Mouse (Mus musculus) forebrain, embryonic 10.5 days (tissue): ENCODE data around the gene Bsnd. TPM values are rescaled to one million over a fixed set of nuclear protein-coding genes. Genes with fewer than 3 reads are reported as not detected.

Experiments used
- DNase-seq: peaks from one replicate; pipeline ENCODE4 v3.0.0-alpha.2; 2017; ENCODE audit warnings: low spot score; ENCODE audit errors: extremely low spot score
- H3K27ac ChIP-seq: fragments of 300-500 bp; sonication (generic); 2 replicates; pipeline ENCODE4 v1.5.1; 2016; ENCODE audit warnings: mild to moderate bottlenecking
- H3K27me3 ChIP-seq: fragments of 300-500 bp; sonication (generic); 2 replicates; pipeline ENCODE4 v1.6.1; 2016; ENCODE audit warnings: mild to moderate bottlenecking; ENCODE audit not compliant: poor library complexity, severe bottlenecking
- H3K36me3 ChIP-seq: fragments of 300-500 bp; sonication (generic); replicated peaks from 2 replicates; pipeline ENCODE4 v1.6.1; 2016; ENCODE audit warnings: mild to moderate bottlenecking, moderate library complexity
- H3K4me1 ChIP-seq: fragments of 300-500 bp; sonication (generic); 2 replicates; pipeline ENCODE4 v1.6.1; 2016
- H3K4me3 ChIP-seq: fragments of 300-500 bp; sonication (generic); 2 replicates; pipeline ENCODE4 v1.5.1; 2016; ENCODE audit warnings: mild to moderate bottlenecking, moderate library complexity
- H3K9me3 ChIP-seq: fragments of 300-500 bp; sonication (generic); 2 replicates; pipeline ENCODE4 v1.6.1; 2016; ENCODE audit warnings: mild to moderate bottlenecking, moderate library complexity
- WGBS: fragments of 180-500 bp; shearing (Covaris S2); methylation state at CpG from one replicate; pipeline ENCODE4 v1.1.7; 2016; 5-methylcytosine and 5-hydroxymethylcytosine counted together
- polyA plus RNA-seq: library from polyadenylated mRNA; unstranded; fragments of >200 nt; fragmentation: Nextera tagmentation; extraction: Ambion mirVana; gene quantifications from 2 replicates; pipeline ENCODE4 v1.2.1, GENCODE M21; 2016

Gene Bsnd
- polyA plus RNA-seq, 1 experiment from 2014 or later: not detected

- Histone ChIP-seq H3K36me3 (peaks cover 96% of the 10 kb centered on the region), H3K27ac (no peak overlapping the region), H3K9me3 (no peaks in the 10 kb centered on the region), H3K27me3 (no peaks in the 10 kb centered on the region), H3K4me1 (no peaks in the 10 kb centered on the region), H3K4me3 (no peak overlapping the region)
- 74% methylated on average over 4 of the region's 4 CpGs for WGBS
- peak; percentile 39 for DNase-seq
Measured at GRCm38 (mm10) chr4:106436475-106436874, 55.6 kb downstream of the Bsnd start.

GRCm38 (mm10) chr4:106435426-106435825 is 56.7 kb downstream of the Bsnd start:
- no peaks in the 10 kb centered on the region for H3K27me3 ChIP-seq
- H3K4me1 ChIP-seq: no peaks in the 10 kb centered on the region
- no peak overlapping the region for H3K4me3 ChIP-seq
- no peak overlapping the region for H3K27ac ChIP-seq
- H3K9me3 ChIP-seq: no peaks in the 10 kb centered on the region
- H3K36me3 ChIP-seq: peaks cover 96% of the 10 kb centered on the region
- DNase-seq: no peak
- WGBS: 92% methylated on average over 2 of the region's 2 CpGs

Other genes starting within 250 kb of the Bsnd start
- 7.6 and 8.6 TPM in 2 replicates for gene Usp24, start 176.1 kb downstream of the Bsnd start, polyA plus RNA-seq
- 5.9 and 6.9 TPM in 2 replicates for gene Pcsk9, start 28.0 kb downstream of the Bsnd start, polyA plus RNA-seq
- gene Dhcr24, start 68.8 kb upstream of the Bsnd start, polyA plus RNA-seq: 10.5 and 11.7 TPM in 2 replicates
- 0.36 TPM in 1 of 2 replicates, not detected in the other for gene Lexm, start 125.0 kb upstream of the Bsnd start, polyA plus RNA-seq
- not detected in 2 replicates for gene Ttc22, start 130.1 kb upstream of the Bsnd start, polyA plus RNA-seq
- gene Pars2, start 158.8 kb upstream of the Bsnd start, polyA plus RNA-seq: 14.9 and 19.7 TPM in 2 replicates
- 105 and 114 TPM in 2 replicates for gene Ttc4, start 186.7 kb upstream of the Bsnd start, polyA plus RNA-seq
- gene Mroh7, start 238.6 kb upstream of the Bsnd start, polyA plus RNA-seq: 0.06 and 0.12 TPM in 2 replicates
- gene Fam151a, start 241.6 kb upstream of the Bsnd start, polyA plus RNA-seq: 0.09 TPM in 1 of 2 replicates, not detected in the other